Mouse (Mus musculus) gastrocnemius, adult 18-20 months (tissue): ENCODE results near the gene Pmepa1. TPM values are rescaled to one million over a fixed set of nuclear protein-coding genes. Genes with fewer than 3 reads are reported as not detected.
A peak's percentile ranks its signal among the peaks of the same experiment; 100 is the strongest.

Experiments used
- DNase-seq: peaks from one replicate; pipeline ENCODE4 v3.0.0; 2021; ENCODE audit warnings: low spot score
- total RNA-seq, 2 experiments: library from RNA; stranded (reverse); gene quantifications; 2 replicates each; pipeline ENCODE4 v1.2.3; 2021

The Pmepa1 gene
- total RNA-seq, 2 experiments from 2014 or later = 17.2 to 31.9 TPM

DNA sequence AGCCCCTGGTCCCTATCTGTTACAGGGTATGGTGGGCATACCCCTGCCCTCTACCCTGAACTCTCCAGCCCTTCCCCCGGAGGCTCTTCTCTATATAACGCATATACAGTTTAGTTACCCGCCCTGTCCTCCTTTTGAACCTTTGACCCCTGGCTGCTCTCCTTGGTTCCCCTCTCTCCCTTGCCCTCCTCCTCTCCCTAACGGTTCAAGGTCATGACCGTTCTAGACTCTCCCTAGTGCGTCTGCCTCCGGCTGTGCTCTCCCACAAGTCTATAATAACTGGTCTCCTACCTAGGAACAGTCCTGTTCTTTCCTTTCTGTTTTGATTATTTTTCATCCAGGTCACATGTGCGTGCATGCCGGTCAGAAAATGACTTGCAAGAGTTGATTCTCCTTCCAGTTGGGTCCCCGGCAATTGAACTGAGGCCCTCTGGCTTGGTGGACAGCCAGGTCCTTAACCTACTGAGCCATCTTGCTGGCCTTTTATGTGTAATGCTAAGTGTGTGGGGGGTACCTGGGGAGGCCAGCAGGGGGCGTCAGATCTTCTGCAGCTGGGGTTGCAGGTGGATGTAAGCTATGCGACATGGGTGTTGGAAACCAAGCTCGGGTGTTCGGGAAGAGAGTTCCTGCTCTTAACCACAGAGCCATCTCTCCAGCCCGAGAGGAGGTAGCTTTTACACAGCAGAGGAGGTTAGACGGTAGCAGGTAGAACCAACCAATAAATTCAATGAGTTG is 2.7 kb upstream of the Pmepa1 start:
- no peak for DNase-seq

DNA sequence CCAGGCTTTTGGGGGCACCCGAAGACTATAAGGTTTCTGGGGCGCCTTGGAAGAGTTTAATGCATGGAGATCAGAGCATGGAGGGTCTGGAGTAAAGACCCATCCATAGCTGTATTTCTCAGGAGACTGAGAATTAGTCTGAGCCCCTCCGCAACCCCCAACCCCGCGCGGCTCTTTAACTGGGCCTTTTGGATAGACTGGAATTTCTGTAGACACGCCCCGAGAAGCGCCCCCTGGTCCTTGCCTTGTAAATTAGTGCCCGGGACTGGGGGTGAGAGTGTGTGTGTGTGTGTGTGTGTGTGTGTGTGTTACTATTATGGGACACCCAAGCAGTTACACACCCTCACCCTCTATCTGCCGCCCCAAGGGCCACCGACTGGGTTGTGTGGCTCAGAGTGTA is 526 bp upstream of the Pmepa1 start:
- DNase-seq = peak; percentile 20

DNA sequence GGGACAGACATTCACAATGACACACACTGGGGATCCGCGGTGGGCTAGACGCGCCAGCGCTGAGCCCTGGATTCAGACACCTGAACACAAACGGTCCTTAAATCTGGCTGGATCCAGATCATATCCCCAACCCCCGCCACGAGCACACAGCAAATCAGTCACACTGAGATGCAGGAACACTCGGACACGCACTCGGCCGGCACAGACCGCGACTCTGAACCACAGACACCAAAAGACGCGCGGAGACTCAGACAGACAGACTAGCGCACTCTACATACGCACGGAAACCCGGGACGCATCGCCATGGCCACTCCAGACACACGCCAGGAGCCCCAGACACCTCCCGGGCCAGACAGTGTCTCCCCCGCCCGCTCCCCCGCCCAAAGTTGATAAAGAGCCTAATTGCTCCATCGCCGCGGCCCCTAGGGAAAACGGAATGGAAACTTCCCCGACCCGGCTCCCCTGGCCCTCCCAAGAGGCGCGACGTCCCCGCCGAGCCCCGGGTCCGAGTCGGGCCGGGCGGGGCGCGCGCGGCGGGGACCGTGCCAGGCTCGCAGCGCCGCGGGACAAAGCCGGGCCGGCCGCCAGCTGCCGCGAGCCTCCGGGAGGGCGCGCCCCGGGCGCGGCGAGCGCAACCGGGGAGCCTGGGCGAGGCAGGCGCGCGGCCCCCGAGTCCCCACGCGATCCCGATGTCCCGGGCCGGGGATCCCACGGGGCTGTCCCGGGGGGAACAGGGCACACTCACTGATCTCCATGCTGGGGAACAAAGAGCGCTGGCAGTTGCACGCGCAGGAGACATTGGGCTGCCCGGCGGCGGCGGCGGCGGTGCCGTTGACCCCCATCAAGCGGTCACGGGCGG is 761 bp downstream of the Pmepa1 start:
- peak; percentile 51 for DNase-seq

DNA sequence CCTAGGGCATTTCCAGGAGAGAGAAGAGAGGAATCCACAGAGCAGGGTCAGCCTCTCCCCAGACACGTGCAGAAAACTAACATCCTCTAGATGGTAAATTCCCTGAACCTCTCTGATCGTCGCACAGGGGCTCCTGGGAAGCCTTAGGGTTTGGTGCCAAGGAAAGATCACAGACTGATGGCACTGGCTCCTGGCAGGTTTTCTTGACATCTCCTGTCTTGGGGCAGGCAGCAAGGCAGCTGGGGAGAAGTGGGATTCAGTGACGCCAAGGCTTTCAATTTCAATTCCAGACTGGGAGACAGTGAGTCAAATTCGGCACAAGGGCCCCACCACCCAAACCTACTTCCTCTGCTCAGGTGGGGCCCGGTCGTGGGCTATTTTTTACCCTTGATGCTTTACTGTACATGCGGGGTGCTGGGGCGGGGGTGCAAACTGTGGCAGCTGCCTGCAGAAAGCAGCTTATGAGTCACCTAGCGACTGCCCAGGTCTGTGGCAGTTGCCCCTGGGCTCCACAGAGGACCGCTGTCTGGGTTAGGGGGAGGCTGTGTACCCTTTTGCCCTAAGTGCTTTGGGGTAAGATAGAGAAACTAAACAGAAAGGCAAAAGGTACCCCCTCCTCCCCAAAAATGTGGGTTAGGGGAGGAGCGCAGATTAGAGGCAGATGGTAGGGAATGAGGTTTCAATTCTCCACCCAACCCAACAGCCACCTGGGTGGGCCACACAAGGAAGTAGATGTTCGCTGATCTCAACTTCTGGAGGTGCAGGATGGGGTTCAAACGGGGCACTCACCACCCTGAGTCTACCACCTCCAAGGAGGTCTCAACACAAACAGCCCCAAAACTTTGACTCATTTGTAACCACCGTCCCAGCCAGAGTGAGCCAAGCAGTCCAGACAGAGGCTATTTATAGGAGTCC is 1.6 kb downstream of the Pmepa1 start:
- DNase-seq = no peak

DNA sequence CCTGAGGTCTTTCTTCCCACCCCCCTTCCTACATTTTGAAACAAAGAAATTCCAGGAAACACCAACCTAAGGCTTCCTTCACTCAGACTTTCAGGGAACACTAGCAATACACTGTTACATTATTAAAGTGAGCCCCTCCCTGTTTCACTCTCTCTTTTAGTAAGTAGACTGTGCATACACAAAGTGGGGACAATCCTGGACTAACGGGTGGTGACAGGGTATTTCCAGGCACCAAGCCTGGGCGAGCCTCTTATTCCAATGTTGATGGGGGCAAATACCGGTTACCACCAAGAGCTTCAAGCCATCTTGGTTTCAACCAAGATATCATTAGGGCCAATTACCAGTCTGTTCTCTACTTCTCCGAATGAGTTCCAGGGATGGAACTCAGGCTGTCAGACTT is 2.4 kb downstream of the Pmepa1 start:
- DNase-seq = no peak

DNA sequence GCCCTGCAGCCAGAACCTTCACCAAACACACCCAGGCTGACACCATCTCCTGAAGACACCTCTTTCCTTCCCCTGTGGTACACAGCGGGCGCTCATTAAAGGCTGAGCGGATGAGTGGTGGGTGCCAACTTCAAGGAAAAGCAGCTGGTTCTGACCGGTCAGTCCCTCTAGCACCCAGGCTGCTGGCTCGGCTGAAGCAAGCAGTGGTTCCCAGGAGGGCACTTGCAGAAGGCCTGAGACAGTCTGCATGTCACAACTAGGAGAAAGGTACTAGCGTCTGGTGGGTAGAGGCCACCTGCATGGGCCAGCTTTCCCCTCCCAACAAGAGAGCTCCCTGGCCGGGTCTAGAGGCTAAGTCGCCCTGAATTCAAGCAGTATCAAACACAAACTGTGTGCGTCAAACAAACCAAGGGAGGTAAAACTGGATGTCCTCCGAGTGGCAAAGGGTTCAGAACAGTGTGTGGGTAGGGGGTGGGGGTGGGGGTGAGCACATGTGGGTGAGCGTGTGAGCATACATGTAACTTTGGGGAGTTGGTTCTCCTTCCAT is 3.9 kb downstream of the Pmepa1 start:
- DNase-seq = no peak

DNA sequence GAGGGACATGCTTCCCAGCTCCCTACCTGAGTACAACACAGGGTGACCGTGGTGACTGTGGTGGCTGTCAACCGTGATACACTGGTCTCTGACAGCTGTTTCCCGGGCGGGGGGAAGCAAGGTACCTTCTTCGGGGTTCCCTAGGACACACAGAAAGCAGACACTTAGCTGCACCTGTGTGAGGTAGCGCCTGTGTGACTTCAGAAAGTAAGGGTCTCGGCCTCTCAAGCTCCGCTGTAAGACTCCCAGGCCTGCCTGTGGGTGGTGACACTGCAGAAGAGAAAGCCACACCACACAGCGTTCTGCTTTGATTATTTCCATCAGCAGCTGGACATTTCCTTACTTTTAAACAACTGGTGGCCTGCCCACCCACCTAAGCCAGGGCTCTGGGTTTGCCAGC is 4.8 kb downstream of the Pmepa1 start:
- DNase-seq = no peak

DNA sequence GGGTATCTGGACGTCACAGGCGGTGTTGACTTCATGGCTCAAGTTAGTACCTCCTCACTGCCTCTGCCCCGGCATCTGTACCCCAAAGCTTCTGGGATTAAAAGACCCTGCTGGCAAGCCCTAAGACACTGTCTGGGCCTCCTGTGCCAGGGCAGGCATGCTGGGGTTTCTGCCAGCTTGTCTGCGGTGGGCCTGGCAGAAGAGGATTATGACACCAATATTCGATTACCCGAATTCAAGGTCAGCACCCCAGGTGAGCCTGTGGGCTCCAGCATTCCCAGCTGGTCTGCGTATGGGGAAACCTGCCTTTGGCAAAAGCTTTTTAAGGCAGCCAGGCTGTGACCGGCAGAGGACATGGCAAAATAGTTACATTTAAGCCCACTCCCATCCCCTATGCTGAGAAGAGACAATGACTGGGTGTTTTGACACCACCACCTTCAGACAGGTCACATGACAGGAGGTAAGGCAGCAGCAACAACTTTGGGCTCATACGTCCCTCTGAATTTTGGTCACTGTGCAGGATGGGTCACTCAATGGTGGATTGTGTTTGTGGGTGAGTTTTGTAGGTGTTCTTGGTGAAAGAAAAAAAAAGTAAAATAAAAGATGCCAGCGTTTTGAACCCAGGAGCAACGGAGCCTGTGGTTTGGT is 5.6 kb downstream of the Pmepa1 start:
- no peak for DNase-seq

DNA sequence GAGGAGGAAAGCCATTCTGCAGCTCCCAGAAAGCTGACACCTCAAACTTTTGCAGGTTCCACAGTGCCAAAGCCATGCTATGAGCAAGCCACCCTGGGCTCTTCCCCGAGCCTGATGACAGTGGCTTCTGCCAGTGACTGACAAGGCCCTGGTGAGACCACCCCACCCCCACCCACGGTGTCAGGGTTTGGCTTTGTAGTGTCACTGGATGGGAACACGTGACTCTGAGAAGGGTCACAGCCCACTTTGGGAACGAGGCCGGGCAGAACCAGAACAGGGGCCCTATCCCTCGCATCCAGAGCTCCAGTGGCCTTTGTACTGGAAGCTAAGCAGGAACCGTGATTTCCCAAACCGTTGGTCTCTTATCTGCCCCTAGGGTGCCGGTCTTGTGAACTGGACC is 6.1 kb downstream of the Pmepa1 start:
- DNase-seq = no peak

DNA sequence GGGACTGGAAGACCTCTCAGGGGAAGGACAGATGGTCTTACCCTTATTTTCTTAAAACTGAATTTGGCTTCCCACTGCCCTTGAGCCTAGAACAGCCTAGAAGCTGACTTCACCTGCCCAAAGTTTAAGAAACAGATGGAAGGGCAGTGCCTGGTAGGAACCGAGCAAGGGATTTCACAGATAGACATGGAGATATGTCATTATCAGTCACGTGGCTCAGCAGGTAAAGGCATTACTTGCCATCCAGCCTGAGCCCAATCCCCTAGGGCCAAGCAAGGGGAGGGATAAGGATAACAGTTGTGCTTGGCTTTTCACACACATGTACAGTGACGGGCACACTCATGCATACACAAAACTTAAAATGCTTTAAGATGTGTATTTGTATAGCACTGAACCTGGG is 8.8 kb downstream of the Pmepa1 start:
- DNase-seq = no peak

DNA sequence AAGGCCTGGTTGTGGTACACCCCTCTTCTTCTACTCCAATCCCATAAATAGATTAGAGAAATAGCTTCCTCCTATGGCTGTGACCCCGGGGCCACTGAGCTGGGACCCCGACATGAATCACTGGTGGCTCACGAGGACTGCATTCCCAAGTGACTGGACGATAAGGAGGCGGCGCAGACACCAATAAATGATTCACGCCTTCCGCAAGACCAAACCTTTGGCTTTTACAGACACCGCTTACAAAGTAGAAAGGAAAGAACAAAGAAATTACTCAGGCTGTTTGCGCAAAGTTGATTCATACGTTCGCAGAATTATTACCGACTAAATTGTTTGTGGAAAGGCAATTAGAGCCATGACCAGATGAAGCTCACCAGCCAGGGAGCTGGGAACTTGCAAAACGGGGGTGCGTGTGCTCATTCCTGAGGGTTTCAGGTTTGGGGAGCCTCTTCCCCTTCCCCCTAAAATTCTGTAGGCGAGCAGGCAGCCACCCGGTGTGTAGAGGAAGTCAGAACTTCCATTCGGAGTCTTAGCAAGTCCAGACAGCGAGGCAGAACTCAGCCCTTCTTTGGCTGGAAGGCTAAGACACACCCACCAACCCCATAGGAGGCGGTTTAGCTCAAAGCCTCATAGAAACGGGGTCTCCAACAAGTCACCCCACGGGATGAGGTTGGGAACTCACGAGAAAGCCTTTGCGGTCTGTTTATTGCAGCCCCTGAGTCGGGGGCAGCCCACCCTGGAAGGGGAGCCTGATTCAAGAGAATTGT is 9.8 kb downstream of the Pmepa1 start:
- no peak for DNase-seq

DNA sequence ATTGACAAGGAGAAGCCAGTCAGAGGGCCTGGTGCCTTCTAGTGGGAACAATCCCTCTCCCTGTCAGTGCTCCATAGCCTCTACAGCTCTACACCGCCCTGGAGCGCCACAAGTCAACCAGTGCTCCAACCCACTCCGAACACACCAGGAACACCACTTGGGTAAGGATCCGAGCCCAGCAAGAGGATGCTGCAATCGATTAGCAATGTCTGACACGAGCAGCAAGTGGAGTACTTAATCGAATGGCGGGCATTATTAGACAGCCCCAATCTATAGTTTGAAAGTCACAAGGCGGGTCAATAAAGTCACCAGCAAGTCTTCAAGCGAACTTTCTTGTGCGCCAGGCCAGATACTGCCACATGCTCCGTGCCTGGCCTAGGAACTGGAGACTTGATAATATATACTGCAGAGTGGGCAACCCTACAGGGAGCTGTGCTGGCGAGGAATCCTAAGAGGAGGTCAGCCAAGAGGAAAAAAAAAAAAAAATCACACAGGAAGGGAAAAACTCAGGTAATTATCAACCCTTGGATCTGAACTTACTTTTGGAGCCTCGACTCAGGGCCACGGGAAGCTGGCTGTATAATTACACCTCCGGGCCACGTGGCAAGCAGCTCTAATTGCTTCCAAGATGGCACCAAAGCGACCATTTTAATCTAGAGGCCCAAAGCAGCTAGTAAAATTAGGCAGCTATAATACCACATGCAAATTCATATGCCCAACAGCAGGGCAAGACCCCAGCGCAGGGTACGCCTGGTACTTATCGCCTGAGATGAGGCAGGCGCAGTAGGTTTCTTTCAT is 10.7 kb downstream of the Pmepa1 start:
- DNase-seq = no peak

DNA sequence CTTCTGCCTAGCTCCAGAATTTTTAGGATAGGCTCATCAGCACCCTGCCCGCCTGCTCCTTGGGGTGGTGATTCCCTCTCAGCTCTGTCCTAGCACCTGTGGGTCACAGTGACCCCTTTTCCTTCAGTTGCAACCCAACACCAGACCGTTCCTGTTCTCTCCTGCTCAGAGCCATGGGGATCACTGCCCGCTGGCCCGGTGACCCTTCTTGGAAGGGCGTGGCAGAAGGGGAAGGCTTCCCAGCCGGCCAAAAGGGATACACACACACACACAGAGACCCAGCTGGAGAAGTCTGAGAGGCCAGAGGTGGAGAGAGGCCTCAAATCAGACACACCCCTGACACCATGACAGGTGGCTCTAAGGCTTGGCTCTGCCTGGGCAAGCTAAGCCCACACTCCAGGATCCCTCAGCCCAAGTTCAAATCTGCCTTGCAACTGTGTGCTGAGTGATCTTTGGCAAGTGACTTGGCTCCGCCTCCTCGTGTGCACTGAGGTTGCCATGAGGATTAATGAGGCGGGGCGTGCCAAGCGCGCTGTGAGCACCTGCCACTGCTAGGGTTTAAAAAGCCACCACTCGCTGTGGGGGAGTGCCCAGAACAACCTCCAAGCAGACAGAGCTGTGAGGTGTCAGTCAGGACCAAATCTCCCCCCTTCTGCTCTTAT is 11.7 kb downstream of the Pmepa1 start:
- peak; percentile 79 for DNase-seq

DNA sequence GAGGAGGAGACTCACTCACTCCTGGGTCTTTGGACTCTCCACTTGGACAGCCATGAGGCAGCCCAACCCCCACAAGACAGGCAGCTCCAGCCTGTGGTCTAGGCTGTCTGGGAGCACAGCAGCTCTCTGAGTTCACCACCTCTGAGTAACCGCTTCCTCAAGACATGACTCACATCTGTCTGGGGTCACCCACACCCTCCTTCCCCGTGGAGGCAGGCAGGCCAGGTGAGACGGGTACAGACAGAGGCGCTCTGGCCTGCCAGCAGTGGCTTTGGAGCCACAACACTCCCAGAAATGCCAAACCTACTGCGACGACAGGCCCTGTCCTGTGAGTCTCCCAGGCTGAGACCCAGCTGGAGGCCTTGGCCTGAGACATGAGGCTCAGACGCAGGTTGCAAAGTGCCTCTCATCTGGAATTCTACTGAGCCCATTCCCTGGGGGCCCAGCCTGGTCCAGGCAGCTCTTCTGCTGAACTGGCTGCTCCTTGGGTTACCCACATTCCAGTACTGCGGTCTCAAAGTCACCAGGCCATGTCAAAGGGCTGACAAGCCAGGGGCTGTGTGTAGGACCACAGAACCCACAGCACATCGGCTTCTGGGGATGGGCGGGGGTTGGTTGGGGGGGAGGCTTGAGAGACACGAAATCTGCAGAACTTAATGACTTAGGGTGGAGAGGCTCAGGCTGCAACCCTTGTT is 12.6 kb downstream of the Pmepa1 start:
- no peak for DNase-seq

DNA sequence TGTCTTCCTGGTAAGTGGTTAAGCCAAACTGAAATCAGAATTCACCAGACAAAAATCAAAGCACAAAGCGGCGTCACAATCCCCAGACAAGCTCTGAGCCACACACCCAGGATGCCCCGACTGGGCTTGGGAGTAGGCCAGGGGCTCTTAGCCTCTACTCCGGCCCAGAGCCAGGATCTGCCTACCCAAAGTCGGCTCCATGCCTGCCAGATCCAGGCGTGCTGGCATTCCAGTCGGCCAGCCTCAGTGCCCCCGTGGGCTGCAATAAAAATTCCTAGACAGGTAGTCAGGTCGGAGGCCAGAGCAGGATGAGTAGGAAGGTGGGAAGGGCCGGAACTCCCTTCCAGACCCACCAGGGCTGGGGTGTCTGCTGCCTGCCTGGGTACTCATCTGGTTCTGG is 14.8 kb downstream of the Pmepa1 start:
- no peak for DNase-seq

DNA sequence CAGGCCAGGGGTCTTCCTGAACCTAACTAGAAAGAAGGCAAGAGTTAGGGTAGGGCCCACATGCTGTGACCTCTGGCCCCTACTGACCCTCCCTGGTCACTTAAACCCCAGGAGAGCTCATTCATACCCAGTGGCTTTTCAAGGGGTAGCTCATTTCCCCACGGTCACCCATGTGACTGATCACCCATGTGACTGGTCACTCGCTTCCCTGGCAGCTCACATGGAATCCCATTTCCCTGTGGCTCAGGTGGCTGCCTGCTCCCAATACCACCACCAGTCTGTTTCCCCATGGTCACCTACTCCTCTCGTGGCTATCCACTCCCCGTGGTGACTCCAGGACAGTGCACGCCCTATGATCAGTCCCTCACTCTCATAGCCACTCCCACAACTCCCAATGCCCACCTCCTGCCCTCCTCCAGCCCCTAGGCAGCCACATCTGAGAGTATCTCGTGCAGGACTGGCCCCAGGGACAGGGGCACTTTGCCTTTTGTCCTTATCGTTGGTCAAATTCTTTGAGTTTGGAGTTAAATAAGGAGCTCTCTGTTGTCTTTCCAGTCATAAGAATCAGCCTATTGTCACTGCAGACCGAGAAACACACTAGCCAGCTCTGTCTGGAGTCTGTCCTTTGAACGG is 17.8 kb downstream of the Pmepa1 start:
- DNase-seq = no peak

DNA sequence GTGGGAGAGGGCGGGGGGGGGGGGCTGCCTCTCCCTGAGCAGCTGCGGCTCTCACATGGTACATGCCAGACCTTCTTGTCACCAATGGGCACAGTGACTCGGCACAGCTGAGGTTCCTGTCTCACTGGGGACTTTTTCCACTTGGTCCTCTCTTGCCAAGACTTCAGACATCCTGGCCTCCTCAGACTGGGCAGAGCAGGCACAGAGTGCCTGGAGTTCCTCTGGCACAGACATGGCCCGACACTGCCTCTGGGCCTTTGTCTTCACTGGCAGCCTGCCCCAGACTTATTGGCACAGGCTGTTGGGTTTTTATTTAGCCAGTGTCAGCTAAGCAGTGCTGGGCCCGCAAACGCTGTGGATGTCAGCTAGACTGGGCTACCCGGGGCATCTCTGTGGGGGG is 18.7 kb downstream of the Pmepa1 start:
- DNase-seq = peak; percentile 85

DNA sequence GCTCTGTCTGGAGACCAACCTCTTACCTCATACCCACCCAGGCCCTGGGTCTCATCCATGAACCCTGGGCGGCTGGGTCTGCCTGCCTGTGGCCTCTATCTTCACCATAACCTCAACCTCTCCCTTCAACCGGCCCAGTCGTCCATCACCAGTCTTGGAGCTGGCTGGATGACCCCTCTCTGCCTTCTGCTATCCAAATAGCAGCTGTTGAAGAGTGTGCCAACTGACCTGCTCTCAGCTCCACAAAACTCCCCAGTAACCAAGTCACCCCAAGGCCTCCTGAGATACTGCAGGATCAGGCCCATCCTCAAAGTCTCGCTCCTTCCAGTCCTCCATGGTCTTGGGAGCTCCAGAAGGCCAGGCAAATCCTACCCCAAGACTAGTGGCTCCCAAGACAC is 19.8 kb downstream of the Pmepa1 start:
- no peak for DNase-seq
